Comparison of ENCODE assay signal across 21 mouse cellular contexts in genomic region chr1:168109797-168110196, GRCm38 (mm10).
DNase-seq lines count a peak whose midpoint lies in the region; ATAC-seq and TF ChIP-seq lines count a peak whose summit lies in the region.
"Had no signal": no experiment of that assay in that cellular context is flagged by ENCODE, and none has a peak within 500 bp of the region (broad histone marks: within the 10 kb centered on the region; RNA-seq: fewer than 3 reads in every experiment).

No protein-coding gene starts in this region.

- no peak for TF ChIP-seq POLR2A in heart, adult 2 months (IDR thresholded peaks at IDR 0.05; ENCODE audit: insufficient read depth, low read depth, low read length)

- H3K4me1 ChIP-seq in heart, adult 2 months (ENCODE audit: control insufficient read depth, insufficient read depth, low read length): no peaks in the 10 kb centered on the region
- no peaks in the 10 kb centered on the region; the same call in 1 of the 2 replicates for H3K4me1 ChIP-seq in midbrain, embryonic 15.5 days
- peaks cover 2% of the 10 kb centered on the region for H3K4me1 ChIP-seq in midbrain, embryonic 11.5 days (ENCODE audit: control insufficient read depth, insufficient read depth, low read length)
- no peaks in the 10 kb centered on the region for H3K4me1 ChIP-seq in limb, embryonic 10.5 days
- H3K4me1 ChIP-seq: embryonic facial prominence, embryonic 13.5 days; embryonic facial prominence, embryonic 15.5 days; forebrain, embryonic 10.5 days had no signal

- H3K4me2 ChIP-seq in midbrain, embryonic 15.5 days: no peak overlapping the region
- H3K4me2 ChIP-seq in midbrain, embryonic 11.5 days: no peak overlapping the region
- H3K4me2 ChIP-seq: embryonic facial prominence, embryonic 13.5 days; embryonic facial prominence, embryonic 15.5 days; forebrain, embryonic 12.5 days had no signal

- no peaks in the 10 kb centered on the region for H3K27me3 ChIP-seq in heart, adult 2 months (ENCODE audit: control insufficient read depth, insufficient read depth, low read length)
- no peaks in the 10 kb centered on the region for H3K27me3 ChIP-seq in midbrain, embryonic 15.5 days (replicated peaks)
- H3K27me3 ChIP-seq in midbrain, embryonic 11.5 days (ENCODE audit: control insufficient read depth, insufficient read depth, low read length): no peaks in the 10 kb centered on the region
- H3K27me3 ChIP-seq in limb, embryonic 10.5 days (ENCODE audit: low read depth, poor library complexity, severe bottlenecking): no peaks in the 10 kb centered on the region
- H3K27me3 ChIP-seq: embryonic facial prominence, embryonic 13.5 days; embryonic facial prominence, embryonic 15.5 days; forebrain, embryonic 12.5 days had no signal

- H3K9me3 ChIP-seq in midbrain, embryonic 15.5 days: no peaks in the 10 kb centered on the region
- no peaks in the 10 kb centered on the region for H3K9me3 ChIP-seq in midbrain, embryonic 11.5 days (ENCODE audit: control insufficient read depth, low read length)
- H3K9me3 ChIP-seq in limb, embryonic 10.5 days (replicated peaks): no peaks in the 10 kb centered on the region
- H3K9me3 ChIP-seq: embryonic facial prominence, embryonic 13.5 days; embryonic facial prominence, embryonic 15.5 days; forebrain, embryonic 10.5 days; forebrain, embryonic 12.5 days had no signal

- no peaks in the 10 kb centered on the region for H3K36me3 ChIP-seq in heart, adult 2 months (ENCODE audit: control insufficient read depth, insufficient read depth, low read length)
- H3K36me3 ChIP-seq in midbrain, embryonic 15.5 days (replicated peaks): no peaks in the 10 kb centered on the region
- H3K36me3 ChIP-seq in midbrain, embryonic 11.5 days (ENCODE audit: control insufficient read depth, insufficient read depth, low read length): no peaks in the 10 kb centered on the region
- H3K36me3 ChIP-seq in limb, embryonic 10.5 days: no peaks in the 10 kb centered on the region
- H3K36me3 ChIP-seq: embryonic facial prominence, embryonic 13.5 days; embryonic facial prominence, embryonic 15.5 days; forebrain, embryonic 10.5 days; forebrain, embryonic 12.5 days had no signal

- H3K79me2 ChIP-seq in heart, adult 2 months (replicated peaks; ENCODE audit: control insufficient read depth, insufficient read depth, low read length): no peaks in the 10 kb centered on the region

- no peak for TF ChIP-seq CTCF in heart, adult 2 months (IDR thresholded peaks at IDR 0.05)

- DNase-seq in heart, adult 11 months: peak; percentile 83
- no peak for DNase-seq in heart, adult 2 months
- no peak for DNase-seq in midbrain, embryonic 11.5 days (ENCODE audit: low spot score, missing footprints)
- DNase-seq in limb, embryonic 10.5 days (ENCODE audit: low spot score): no peak
- DNase-seq: adrenal gland, adult 8-10 months; adrenal gland, postnatal 14 days; adrenal gland, postnatal 36 days; cerebellum, adult 11-12 months; cerebellum, adult 2 months; cerebellum, adult 9-10 months; cerebellum, postnatal 25 days; embryo, embryonic 11 days had no signal

- ATAC-seq in midbrain, embryonic 15.5 days (replicated peaks): no peak
- no peak for ATAC-seq in midbrain, embryonic 11.5 days (ENCODE audit: low FRiP score)
- ATAC-seq: activated CD4-positive, CD25-positive, alpha-beta regulatory T cell, adult 4 months; forebrain, embryonic 14.5 days; forebrain, embryonic 16.5 days had no signal

- no peak for TF ChIP-seq EP300 in heart, adult 2 months (IDR thresholded peaks at IDR 0.05; ENCODE audit: insufficient read depth, low read depth, low read length)

- WGBS in heart, adult 2 months: 66% methylated on average over 8 of the region's 8 CpGs
- WGBS in midbrain, embryonic 15.5 days: 86% methylated on average over 8 of the region's 8 CpGs
- 87% methylated on average over 8 of the region's 8 CpGs for WGBS in midbrain, embryonic 11.5 days
- 87% methylated on average over 8 of the region's 8 CpGs for WGBS in limb, embryonic 10.5 days

- no peak overlapping the region for H3K27ac ChIP-seq in heart, adult 2 months
- H3K27ac ChIP-seq in midbrain, embryonic 15.5 days: peak overlapping the region; percentile 3; the same call in 1 of the 2 replicates
- no peak overlapping the region for H3K27ac ChIP-seq in midbrain, embryonic 11.5 days (ENCODE audit: low read depth, low read length)
- no peak overlapping the region for H3K27ac ChIP-seq in limb, embryonic 10.5 days
- H3K27ac ChIP-seq: embryonic facial prominence, embryonic 13.5 days; embryonic facial prominence, embryonic 15.5 days; forebrain, embryonic 10.5 days; forebrain, embryonic 12.5 days had no signal

- no peak overlapping the region for H3K9ac ChIP-seq in heart, adult 2 months (ENCODE audit: low read depth, low read length)
- H3K9ac ChIP-seq in midbrain, embryonic 15.5 days: no peak overlapping the region
- H3K9ac ChIP-seq in midbrain, embryonic 11.5 days (ENCODE audit: low read length): no peak overlapping the region
- H3K9ac ChIP-seq: embryonic facial prominence, embryonic 13.5 days; embryonic facial prominence, embryonic 15.5 days; forebrain, embryonic 12.5 days had no signal

- intact Hi-C loops in heart, adult 2 months (cut with DNase I): no loop called here

- no peak overlapping the region for H3K4me3 ChIP-seq in heart, adult 2 months
- no peak overlapping the region for H3K4me3 ChIP-seq in midbrain, embryonic 15.5 days
- no peak overlapping the region for H3K4me3 ChIP-seq in midbrain, embryonic 11.5 days (ENCODE audit: low read depth, low read length)
- H3K4me3 ChIP-seq in limb, embryonic 10.5 days: no peak overlapping the region
- H3K4me3 ChIP-seq: embryonic facial prominence, embryonic 13.5 days; embryonic facial prominence, embryonic 15.5 days; erythroblast, embryonic 14.5 days; forebrain, embryonic 10.5 days; forebrain, embryonic 12.5 days had no signal
